Mouse (Mus musculus) embryonic facial prominence, embryonic 14.5 days (tissue): ENCODE results near the gene Otx1. TPM values are rescaled to one million over a fixed set of nuclear protein-coding genes. Genes with fewer than 3 reads are reported as not detected.

ENCODE experiments used
- ATAC-seq: fragments of 200-750 bp; cut with Nextera tagmentation; 2 replicates; pipeline ENCODE4 v1.8.0; 2017; ENCODE audit warnings: low read depth, moderate number of reproducible peaks, moderate TSS enrichment
- DNase-seq: peaks from one replicate; pipeline ENCODE4 v3.0.0-alpha.2; 2015; ENCODE audit warnings: low spot score
- H3K27ac ChIP-seq: fragments of 300-500 bp; sonication (generic); replicated peaks from 2 replicates; pipeline ENCODE4 v1.5.1; 2014; ENCODE audit warnings: low read depth, mild to moderate bottlenecking, low read length, moderate library complexity
- H3K27me3 ChIP-seq: fragments of 300-500 bp; sonication (generic); replicated peaks from 2 replicates; pipeline ENCODE4 v1.6.1; 2014; ENCODE audit warnings: low read length; ENCODE audit not compliant: control insufficient read depth, insufficient read depth
- H3K36me3 ChIP-seq: fragments of 300-500 bp; sonication (generic); 2 replicates; pipeline ENCODE4 v1.6.1; 2014; ENCODE audit warnings: low read length, mixed read lengths; ENCODE audit not compliant: control insufficient read depth, insufficient read depth
- H3K4me1 ChIP-seq: fragments of 300-500 bp; sonication (generic); 2 replicates; pipeline ENCODE4 v1.6.1; 2014; ENCODE audit warnings: antibody characterized with exemption, low read length; ENCODE audit not compliant: control insufficient read depth, insufficient read depth
- H3K4me2 ChIP-seq: fragments of 300-500 bp; sonication (generic); 2 replicates; pipeline ENCODE4 v1.6.1; 2014; ENCODE audit warnings: low read depth, mild to moderate bottlenecking, low read length, moderate library complexity, mixed read lengths
- H3K4me3 ChIP-seq: fragments of 300-500 bp; sonication (generic); 2 replicates; pipeline ENCODE4 v1.5.1; 2014; ENCODE audit warnings: low read depth, mild to moderate bottlenecking, low read length
- H3K9ac ChIP-seq: fragments of 300-500 bp; sonication (generic); 2 replicates; pipeline ENCODE4 v1.6.1; 2014; ENCODE audit warnings: low read depth, mild to moderate bottlenecking, low read length, moderate library complexity, mixed read lengths
- H3K9me3 ChIP-seq: fragments of 300-500 bp; sonication (generic); 2 replicates; pipeline ENCODE4 v1.6.1; 2016; ENCODE audit warnings: low read length; ENCODE audit not compliant: control insufficient read depth
- WGBS: fragments of 180-500 bp; shearing (Covaris S2); extraction: QIAGEN DNeasy Blood & Tissue Kit; methylation state at CpG from one replicate; pipeline ENCODE4 v1.1.7; 2014; 5-methylcytosine and 5-hydroxymethylcytosine counted together
- polyA plus RNA-seq: library from polyadenylated mRNA; unstranded; fragments of >200 nt; fragmentation: Nextera tagmentation; extraction: Ambion mirVana; gene quantifications from 2 replicates; pipeline ENCODE4 v1.2.1, GENCODE M21; 2014

Otx1 gene
- polyA plus RNA-seq, 1 experiment from 2014 or later: 2.8 TPM

DNA sequence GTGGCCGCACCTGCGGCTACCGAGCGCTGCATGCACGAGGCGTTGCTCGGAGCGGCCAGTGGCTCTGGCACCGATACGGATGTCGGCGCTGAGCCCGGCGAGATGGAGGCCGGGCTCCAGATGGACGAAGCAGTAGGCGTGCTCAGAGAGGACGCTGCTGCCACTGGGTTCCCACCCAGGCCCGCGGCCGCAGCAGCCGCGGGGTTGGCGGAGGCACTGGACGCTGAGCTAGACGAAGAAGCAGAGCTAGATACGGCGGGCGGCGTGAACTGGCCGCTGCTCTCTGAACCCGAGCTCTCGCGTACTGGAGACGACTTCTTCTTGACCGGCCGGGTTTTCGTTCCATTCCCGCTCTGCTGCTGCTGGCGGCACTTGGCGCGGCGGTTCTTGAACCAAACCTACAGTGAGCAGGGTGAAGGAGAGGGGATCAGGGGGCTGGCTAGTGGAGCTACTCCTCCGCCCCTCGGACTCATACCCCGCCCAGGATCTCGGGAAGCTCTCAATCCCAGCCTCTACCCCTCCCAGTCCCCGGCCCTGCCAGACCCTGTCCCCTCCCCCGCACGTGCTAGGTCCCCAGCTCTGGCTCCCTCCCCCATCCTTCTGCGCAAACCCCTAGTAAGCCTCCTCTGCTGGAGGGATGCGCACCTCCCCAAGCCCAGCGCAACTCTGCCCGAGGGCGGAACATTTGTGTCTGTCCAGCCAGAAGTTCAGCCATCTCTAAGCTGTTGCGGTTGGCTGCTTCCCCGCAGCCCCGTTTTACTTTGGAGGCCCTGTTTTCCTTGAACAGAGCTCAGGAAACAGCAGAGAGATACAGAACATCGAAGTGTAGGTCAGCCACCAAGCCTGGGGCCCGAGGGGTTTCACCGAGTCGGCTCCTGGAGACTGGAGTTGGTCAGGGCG is 5.8 kb downstream of the Otx1 start:
- H3K27me3 ChIP-seq: peaks cover 98% of the 10 kb centered on the region
- H3K9me3 ChIP-seq: peaks cover 5% of the 10 kb centered on the region; the same call in 1 of the 2 replicates
- H3K4me2 ChIP-seq: peak overlapping the region; percentile 89
- peak overlapping the region; percentile 55 for H3K4me3 ChIP-seq
- H3K36me3 ChIP-seq: no peaks in the 10 kb centered on the region
- ATAC-seq (peak; percentile 31; the same call in 1 of the 2 replicates), DNase-seq (no peak)
- H3K27ac ChIP-seq: no peak overlapping the region
- WGBS: under 1% methylated on average over 43 of the region's 63 CpGs
- peak overlapping the region; percentile 21; the same call in 1 of the 2 replicates for H3K9ac ChIP-seq
- H3K4me1 ChIP-seq: peaks cover 11% of the 10 kb centered on the region; the same call in 1 of the 2 replicates

DNA sequence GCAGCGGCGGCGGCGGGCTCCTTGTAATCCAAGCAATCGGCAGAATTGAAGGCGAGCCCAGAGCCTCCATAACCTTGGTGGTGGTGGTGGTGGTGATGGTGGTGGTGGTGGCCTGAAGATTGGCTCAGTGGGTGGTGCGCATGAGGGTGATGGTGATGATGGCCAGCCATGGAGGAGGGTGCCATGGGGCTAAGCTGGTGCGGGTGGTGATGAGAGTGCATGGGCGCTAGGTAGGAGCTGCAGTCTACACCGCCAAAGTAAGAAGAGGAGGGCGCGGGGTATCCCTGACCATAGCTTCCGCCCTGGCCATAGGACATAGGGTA is 6.4 kb downstream of the Otx1 start:
- H3K9ac ChIP-seq: peak overlapping the region; percentile 21; the same call in 1 of the 2 replicates
- H3K36me3 ChIP-seq: no peaks in the 10 kb centered on the region
- peaks cover 5% of the 10 kb centered on the region; the same call in 1 of the 2 replicates for H3K9me3 ChIP-seq
- no peak overlapping the region for H3K27ac ChIP-seq
- no peak for DNase-seq
- H3K4me3 ChIP-seq: peak overlapping the region; percentile 55
- peaks cover 97% of the 10 kb centered on the region for H3K27me3 ChIP-seq
- peaks cover 10% of the 10 kb centered on the region; the same call in 1 of the 2 replicates for H3K4me1 ChIP-seq
- 0% methylated on average over 9 of the region's 13 CpGs for WGBS
- peak overlapping the region; percentile 89 for H3K4me2 ChIP-seq
- no peak for ATAC-seq

- Histone ChIP-seq H3K27ac (no peak overlapping the region), H3K4me3 (peak overlapping the region; percentile 55), H3K9me3 (peaks cover 5% of the 10 kb centered on the region; the same call in 1 of the 2 replicates), H3K9ac (peak overlapping the region; percentile 34; the same call in 1 of the 2 replicates), H3K27me3 (peaks cover 97% of the 10 kb centered on the region), H3K4me2 (peak overlapping the region; percentile 89), H3K4me1 (peaks cover 10% of the 10 kb centered on the region; the same call in 1 of the 2 replicates), H3K36me3 (no peaks in the 10 kb centered on the region)
- DNase-seq: no peak
- 11% methylated on average over 24 of the region's 27 CpGs for WGBS
- no peak for ATAC-seq
Measured at GRCm38 (mm10) chr11:21995534-21996324, 7.0 kb downstream of the Otx1 start.

DNA sequence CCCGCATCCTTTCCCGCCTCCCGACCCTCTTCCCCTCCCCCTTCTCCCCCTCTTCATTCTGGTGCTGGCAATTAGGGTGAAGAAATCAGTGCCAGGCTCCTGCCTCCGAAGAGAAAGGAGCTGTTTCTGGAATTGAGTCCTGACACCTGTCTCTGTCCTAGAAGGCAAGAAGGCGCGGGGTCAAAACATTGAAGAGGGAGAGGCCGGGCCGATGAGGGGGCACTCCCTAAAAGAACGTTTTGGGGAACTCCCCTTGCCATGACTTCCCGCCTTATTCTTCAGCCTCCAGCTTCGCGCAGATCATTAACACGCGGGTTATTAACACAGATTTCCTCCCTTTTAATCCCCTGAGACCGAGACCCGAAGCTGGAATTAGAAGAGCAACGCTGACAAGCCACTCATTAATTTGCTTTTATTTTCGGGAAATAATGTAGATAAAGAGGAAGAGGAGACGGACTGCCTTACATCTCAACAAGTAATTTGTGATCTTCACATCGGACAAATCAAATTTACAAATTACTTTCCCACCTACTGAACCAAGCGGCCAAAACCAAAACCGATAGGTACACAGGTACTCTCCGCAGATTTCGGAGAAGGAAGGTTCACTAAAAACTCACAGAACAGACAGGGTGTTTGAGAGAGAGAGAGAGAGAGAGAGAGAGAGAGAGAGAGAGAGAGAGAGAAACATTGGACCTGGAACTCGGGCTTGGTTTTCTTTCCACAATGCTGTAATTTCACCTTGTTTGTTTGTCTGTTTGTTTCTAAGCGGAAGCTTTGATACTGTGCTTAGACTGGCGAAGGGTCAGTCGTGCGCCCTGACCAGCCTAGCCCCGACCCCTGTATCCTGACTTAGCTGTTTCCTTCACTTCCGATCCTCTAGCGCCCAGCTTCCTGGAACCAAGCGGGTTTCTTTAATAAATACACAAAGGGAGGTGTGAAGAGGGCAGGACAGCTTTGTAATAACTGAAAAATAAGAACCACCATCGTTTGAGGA is 8.0 kb downstream of the Otx1 start:
- peaks cover 10% of the 10 kb centered on the region; the same call in 1 of the 2 replicates for H3K4me1 ChIP-seq
- H3K4me3 ChIP-seq: peak overlapping the region; percentile 55
- H3K36me3 ChIP-seq: no peaks in the 10 kb centered on the region
- H3K9ac ChIP-seq: no peak overlapping the region; the same call in 1 of the 2 replicates
- H3K27ac ChIP-seq: no peak overlapping the region
- DNase-seq: no peak
- peak overlapping the region; percentile 89 for H3K4me2 ChIP-seq
- WGBS: 7% methylated on average over 34 of the region's 34 CpGs
- peaks cover 5% of the 10 kb centered on the region; the same call in 1 of the 2 replicates for H3K9me3 ChIP-seq
- ATAC-seq: no peak
- peaks cover 93% of the 10 kb centered on the region for H3K27me3 ChIP-seq

DNA sequence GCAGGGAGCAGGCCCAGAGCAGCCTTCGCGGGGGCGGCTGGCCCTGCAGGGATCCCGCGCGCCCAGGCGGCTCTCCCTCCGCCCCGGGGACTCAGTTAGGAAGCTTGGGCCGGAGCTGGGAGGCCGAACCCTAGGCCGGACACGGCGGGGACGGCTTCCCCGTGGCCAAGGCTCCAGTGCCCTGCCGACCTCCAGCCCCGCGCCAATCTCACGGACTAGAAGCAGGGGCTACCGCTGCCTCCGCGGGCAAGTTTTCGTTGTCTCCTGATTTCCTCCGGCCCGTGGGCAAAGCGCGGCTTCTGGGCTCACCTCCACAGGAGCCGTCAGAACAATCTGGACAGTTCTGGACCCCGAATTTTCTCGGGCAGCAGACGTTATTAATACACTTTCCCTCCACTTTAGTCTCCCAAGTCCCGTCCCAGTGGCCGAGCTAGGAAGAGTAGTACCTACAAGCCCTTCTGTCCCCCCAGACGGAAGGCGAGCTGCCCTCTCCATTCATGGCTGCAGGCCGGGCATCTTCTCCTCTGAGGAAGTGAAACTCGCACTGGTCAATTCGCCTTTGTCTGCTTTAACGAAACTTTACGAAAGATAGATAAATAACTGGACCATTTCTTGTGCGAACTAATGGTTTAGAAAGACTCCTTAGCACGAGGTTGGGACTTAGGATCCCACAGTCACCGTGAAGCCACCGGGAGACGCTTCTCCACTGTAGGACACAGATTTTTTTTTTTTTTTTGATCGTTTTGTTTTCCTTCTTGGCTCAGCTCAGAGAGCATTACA is 8.9 kb downstream of the Otx1 start:
- DNase-seq (no peak), ATAC-seq (no peak)
- peak overlapping the region; percentile 28 for H3K4me3 ChIP-seq
- H3K9ac ChIP-seq: peak overlapping the region; percentile 48; the same call in 1 of the 2 replicates
- H3K27ac ChIP-seq: no peak overlapping the region
- peaks cover 91% of the 10 kb centered on the region for H3K27me3 ChIP-seq
- peak overlapping the region; percentile 89 for H3K4me2 ChIP-seq
- peaks cover 5% of the 10 kb centered on the region; the same call in 1 of the 2 replicates for H3K9me3 ChIP-seq
- H3K4me1 ChIP-seq: peaks cover 10% of the 10 kb centered on the region; the same call in 1 of the 2 replicates
- no peaks in the 10 kb centered on the region for H3K36me3 ChIP-seq
- 3% methylated on average over 40 of the region's 47 CpGs for WGBS

- no peaks in the 10 kb centered on the region for H3K36me3 ChIP-seq
- peaks cover 5% of the 10 kb centered on the region; the same call in 1 of the 2 replicates for H3K9me3 ChIP-seq
- no peak for ATAC-seq
- H3K4me2 ChIP-seq: peak overlapping the region; percentile 89
- WGBS: 4% methylated on average over 44 of the region's 96 CpGs
- peaks cover 91% of the 10 kb centered on the region for H3K27me3 ChIP-seq
- H3K4me1 ChIP-seq: peaks cover 10% of the 10 kb centered on the region; the same call in 1 of the 2 replicates
- H3K4me3 ChIP-seq: peak overlapping the region; percentile 28
- H3K9ac ChIP-seq: peak overlapping the region; percentile 48; the same call in 1 of the 2 replicates
- no peak for DNase-seq
- no peak overlapping the region for H3K27ac ChIP-seq
Measured at GRCm38 (mm10) chr11:21992761-21993596, 9.7 kb downstream of the Otx1 start.
